Mouse (Mus musculus): ENCODE measurements around the gene Fgfr2.

The Fgfr2 gene

DNA sequence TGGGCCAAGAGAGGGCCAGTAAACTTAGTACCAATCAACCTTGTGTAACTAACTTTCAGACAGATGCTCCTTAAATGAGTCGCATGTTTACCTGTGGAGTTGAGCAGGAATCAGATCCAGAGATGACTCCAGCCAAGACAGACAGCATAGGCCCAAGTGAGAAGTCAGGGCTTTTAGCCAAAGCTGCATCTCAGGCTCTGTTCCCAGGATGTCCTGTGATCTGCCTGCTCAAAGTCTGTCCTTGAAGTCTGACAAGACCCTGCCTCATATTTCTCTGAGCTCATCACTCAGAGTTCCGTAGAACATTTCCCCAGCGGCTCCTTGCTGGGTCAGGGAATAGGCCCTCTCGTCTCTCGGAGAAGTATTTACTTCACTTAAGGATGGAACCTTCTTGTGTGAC lies 2472.5 kb downstream of the Fgfr2 start:
- in situ Hi-C loops (cut with MboI, MseI) = loop anchor here (25.0 kb wide), 1 partner anchor 912 kb away; the partner anchor contains the start of gene Bub3

DNA sequence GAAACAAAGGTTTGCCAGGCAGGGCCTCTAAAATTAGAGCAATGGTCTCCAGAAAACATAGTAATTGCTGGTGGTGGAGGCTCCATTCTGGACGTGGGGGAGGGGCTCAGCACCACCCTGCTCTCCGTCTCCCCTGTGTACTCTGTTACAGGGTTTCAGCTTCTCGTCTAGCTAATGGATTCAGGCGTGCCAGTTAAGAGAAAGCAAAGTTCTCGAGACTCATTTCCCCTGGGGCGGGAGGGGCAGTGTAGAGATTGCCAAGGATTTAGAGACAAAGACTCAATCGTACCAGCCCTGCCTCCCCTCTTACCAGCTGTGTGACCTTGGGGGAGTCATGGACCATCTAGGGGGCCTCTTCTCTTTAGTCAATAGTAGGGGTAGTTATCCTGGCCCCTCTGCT lies 2473.9 kb downstream of the Fgfr2 start:
- in situ Hi-C loops (cut with MboI, MseI) = no loop called here

DNA sequence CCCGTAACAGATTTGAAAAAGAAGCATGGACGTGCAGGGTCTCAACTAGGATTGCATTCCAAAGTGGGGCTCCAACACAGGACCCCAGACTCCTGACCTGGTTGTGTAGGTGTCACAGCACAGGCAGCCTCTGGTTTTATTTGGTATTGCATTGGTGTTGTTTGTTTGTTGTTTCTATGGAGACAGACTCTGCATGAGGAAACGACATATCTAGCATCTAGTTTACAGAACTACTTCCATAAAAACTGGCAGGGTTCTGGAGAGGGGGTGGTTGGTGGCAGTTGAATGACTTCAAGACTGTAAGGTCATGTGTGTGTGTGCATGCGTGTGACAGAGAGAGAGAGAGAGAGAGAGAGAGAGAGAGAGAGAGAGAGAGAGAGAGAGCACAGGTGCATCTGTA lies 2475.1 kb downstream of the Fgfr2 start:
- in situ Hi-C loops (cut with MboI, MseI) = no loop called here

DNA sequence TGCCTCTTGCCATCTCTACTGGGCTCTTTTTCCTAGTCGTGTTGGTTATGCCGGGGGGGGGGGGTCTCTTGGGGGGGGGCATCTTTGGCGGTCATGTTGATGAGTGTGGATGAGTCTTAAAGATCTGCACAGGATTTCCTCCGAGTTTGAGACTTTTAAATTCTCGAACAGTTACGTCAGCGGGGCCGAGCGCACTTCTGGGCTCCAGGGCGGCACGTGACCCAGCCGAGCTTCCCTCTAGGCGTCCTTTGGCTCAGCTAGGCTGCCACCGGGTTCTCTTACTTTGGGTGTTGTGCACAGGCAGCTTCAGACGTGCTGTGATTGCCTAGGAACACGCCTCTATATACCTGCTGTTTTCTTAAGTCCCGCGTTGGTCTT lies 2476.4 kb downstream of the Fgfr2 start:
- in situ Hi-C loops (cut with MboI, MseI) = no loop called here

DNA sequence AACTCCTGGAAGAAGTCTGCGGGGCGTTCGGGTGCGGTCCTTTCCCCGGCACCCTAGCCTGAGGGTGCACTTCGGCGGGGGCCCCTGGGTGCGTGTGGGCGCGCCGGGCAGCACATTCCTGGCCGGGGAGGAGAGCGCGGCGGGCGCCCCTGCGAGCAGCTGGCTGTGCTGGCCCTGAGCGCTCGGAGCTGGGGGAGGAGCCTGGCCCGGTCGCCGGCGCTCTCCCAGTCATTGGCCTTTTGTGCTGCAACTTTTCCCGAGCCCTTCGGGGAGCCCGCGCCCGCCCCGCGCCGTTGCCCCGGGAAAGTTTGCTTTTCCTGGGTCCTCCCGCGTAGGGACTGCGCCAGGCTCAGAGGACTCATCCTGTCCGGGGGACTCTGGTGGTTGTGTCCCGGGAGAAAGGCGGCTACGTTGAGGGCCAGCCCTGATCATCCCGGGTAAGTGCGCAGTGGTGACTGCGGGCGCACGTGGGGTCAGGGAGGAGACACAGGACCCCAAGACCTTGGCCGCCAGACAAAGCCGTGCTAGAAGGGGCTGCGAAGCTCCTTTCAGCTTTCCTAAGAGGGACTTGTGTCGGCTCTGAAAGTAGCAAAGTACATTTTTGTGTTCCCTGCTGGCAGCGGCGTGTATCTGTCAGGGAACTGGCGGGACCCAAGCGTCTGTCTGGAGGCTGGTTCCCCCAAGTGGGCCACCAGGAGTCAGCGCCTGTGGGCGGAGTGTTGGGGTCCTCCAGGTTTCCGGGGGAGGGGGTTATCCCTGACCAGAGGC lies 2477.0 kb downstream of the Fgfr2 start:
- in situ Hi-C loops (cut with MboI, MseI) = no loop called here

DNA sequence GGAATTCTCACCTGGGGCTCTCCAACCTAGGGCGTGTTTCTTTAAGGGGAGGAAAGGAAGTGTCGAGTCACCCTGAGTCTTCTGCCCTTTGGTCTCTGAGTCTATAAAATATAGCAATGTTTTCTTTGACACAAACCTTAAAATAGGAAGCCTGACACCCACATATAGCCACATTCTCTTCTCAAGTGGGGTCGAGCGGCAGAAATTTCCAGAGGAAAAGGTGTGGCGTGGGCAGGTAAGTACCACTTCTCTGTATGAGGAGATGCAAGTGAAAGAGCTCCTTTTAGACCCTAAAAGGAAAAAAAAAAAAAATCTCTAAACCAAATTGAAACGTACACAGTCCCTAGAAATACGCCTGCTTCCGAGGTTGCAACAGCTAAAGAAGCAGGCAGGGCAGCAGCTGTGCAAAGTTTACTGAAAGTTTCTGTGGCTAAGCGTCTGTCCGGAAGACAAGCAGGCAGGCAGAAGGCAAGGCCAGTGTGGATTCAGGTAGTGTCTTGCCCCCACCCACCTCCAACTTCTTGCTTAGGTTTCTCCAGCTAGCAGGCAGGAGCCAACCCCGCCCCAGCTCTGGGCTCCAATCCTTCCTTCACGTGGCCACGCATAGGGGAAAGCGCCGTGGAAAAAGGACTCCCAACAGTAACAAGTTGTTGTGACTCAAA lies 2477.7 kb downstream of the Fgfr2 start:
- in situ Hi-C loops (cut with MboI, MseI) = no loop called here

DNA sequence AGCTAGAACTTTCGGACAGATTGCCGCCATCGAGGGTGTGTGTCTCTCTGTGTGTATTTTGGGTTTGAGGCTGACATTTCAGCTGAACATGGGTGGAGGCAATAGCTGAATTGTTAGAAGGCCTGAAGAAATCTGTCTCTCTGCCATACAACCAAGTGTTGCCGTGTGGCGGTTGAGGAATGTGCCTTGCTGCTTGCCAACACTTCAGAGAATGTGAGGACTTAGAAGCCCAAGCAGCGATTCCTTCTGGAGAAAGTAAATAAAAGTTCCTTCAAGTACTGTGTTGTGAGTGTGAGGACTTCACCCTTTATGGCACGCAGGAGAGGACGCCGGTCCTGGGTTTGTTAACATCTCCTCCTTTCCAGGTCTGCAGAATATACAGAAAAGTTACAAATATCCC lies 2482.5 kb downstream of the Fgfr2 start:
- in situ Hi-C loops (cut with MboI, MseI) = no loop called here

DNA sequence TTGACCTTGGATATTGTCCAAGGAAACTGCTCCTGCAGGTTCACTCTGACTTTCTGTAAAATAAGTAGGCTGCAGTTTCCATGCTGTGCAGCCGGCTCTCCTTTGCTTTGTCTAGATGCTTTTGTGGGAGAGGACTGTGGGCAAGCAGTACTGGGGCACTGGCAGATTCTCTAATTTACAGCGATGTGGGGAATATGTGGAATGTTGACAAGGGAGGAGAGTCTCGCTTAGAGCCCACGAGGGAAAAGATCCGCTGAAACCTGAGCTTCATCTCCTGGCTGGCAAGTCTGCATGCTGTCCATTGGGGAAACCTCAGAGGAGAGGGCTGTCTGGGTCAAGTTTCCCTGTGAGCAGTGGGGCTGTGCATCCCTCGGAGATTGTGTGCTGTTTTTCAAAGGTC lies 2485.3 kb downstream of the Fgfr2 start:
- in situ Hi-C loops (cut with MboI, MseI) = no loop called here

DNA sequence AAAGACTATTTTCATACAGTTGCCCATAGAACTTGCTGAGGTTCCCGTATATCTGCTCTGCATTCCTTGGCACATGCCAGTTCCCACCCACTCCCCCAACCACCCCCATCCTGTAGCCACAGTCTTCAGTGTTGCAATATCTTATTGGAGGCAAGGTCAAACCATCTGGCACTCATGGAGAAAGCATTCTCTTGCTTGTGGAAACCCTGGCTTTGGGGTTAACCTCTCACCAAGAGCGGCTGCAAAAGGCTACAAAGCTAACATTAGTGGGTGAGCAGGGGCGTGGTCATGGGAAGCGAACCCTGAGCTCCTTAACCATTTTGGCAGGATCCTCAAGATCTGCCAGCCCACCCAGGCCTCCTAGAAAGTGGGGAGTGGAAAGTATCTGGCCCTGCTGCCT lies 2486.2 kb downstream of the Fgfr2 start:
- in situ Hi-C loops (cut with MboI, MseI) = no loop called here

DNA sequence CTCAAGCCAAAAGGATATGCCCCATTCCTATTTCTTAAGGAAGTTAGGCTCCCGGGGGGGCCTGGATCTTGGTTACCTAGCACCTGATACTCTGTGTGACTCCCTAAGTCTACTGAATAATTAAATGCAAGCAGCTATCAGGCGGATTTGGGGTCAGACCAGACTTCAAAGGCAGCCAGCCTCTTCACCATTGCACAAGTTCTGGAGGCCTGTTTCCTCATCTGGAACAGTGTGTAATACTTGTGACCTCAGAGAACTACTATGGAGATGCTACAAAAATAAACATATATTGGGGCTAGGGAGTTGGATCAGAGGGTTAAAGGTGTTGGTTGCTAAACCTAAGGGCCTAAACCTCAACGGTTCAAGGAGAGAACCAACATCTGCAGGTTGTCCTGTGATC lies 2486.9 kb downstream of the Fgfr2 start:
- in situ Hi-C loops (cut with MboI, MseI) = no loop called here

DNA sequence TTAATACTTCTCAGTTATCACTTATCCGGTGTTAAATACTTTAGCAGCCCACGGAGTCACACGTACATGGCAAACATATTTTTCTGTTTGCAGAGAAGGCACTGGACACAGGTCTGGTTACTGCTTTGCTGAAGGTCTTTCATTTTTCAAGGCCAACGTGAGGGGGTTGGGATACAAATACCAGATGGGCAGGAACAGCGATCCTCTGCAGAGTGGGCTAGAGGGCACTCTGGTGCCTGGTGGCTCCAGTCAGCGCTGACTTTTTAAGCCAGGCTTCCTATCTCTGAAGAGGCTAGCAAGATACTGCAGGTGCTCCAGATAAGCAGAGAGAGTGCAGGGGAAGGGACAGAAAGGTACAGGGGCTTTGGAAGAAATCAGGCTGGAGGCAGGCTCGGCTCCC lies 2487.9 kb downstream of the Fgfr2 start:
- in situ Hi-C loops (cut with MboI, MseI) = no loop called here

DNA sequence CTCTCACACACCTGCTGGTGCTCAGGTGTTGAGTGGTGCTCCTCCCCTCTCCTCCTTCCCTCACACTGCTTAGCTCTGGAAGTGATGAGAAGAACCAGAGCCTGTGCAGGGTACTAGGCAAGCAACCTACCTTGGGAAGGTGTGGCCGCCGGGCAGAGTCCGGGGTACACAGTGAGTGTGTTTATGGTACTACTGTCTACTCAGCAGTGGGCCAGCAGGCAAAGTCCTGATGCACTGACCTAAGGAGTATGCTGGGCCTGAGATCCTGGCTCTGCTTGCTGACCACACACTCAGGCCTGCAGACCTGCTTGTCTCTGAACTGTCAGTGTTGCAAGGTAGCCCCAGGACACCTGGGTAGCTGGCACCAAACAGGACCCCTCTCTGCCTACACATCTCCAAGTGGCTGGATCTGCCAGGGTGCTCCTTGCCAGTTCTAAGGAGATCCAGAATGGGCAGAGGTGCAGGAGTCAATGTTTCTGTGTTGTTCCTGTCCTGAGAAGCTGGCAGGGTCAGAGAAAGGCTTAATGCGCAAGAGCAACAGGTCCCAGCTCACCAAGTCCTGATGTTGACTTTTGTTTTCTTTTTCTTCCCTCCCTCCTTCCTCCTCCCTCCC lies 2488.8 kb downstream of the Fgfr2 start:
- in situ Hi-C loops (cut with MboI, MseI) = no loop called here

DNA sequence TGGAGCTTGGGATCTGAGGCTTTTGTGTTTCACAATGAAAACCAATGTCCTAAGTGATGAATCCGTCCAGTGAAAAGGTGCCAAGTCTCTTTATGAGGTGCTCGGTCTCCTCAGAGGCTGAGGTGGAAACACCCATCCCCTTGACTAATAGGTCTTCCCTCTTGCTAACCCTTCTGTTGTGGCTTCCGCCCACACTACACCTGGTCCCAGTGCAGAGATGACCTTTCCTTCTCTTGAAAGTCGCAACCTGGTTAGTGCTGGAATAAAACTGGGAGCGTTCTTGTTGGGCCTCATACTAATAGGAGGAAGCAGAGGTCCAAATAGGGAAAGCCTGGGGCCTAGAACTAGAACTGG lies 2490.8 kb downstream of the Fgfr2 start:
- in situ Hi-C loops (cut with MboI, MseI) = no loop called here

DNA sequence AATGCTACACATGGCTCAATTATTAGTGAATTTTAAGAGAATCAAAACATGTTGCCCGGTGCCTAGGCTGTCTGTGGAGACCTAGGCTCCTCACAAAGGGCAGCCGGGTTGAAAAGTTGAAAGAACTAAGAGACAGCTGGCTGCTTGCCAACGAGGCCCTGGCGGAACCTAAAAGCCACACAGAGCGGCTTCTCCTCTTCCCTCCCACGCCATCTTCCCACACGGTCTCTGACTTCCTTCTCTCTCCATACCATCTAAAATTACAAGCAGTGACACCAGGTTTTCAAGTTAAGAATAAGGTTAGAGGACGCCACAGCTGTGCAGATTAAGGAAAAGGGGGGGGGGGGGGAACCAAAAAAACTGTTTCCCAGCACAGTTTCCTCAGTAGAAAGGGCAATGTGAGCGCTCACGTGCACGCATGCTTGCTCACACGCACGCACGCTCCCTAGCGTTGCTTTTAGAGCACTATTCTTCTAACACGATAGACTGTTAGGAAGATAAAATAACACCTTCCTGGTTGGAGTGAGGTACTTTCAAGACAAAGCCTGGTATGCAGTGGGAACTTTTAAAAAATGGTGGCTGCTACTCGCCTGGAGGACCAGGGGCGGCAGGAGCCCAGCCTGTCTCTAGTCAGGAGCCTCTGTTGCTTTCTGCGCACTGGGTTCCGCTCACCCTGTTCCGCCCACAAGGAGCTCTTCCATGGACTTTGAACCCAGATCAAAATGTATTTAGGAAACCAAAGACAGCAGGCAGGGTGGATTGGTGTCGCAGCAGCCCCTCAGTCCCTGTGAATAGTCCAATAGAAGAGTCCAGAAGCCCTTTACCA lies 2491.4 kb downstream of the Fgfr2 start:
- in situ Hi-C loops (cut with MboI, MseI) = no loop called here

DNA sequence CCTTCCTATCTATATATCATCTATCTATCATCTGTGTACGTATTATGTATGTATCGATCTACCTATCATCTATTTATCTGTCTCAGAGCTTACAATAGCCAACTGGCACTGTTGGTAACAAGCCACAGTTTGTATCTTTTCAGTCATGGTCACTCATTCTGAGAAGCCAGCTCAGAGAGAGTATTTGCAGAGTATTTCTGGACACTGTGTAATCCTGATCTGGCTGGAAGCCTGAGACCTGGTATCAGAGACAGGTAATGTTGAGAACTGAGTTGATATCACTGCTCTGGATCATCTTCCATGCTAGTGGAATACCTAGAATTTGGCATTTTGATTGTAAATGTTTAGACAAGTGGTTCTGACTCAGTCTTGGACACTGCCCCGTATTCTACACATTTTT lies 2492.2 kb downstream of the Fgfr2 start:
- in situ Hi-C loops (cut with MboI, MseI) = no loop called here

DNA sequence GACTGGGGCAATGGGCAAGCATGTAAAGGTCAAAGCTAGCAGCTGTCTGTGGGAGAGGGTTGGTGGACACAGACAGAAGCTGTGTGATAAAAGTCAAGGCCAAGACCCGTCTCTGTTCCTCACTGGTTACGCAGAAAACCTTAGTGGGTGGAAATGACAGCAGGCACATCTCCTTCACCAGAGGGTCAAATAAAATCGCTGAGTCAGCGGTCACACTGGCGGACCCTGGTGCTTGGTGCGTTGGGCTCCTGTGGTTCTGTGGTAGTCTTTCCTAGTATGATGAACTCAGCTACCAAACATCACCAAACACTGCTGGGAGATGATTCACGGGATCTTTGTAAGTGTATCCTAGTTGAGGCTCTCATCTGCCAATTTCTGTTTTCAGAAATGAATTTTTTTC lies 2493.2 kb downstream of the Fgfr2 start:
- in situ Hi-C loops (cut with MboI, MseI) = no loop called here

DNA sequence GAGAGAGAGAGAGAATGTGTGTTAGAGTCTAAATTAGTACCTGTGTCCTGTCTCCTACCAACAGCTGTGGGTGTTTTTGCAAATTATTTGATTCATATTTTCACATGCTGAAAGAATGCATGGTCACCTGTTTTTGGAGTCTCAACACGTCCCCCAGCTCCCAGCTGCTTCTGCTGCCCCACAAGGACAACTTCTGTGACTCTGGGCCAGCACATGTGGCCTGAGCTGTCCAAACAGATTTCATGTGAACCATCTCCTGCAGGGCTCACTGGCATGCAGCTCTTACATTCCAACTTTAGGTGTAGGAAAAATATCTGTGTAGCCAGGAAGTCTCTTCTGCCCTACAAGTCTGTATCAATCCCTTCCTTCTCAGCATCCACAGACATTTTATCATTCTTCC lies 2494.5 kb downstream of the Fgfr2 start:
- in situ Hi-C loops (cut with MboI, MseI) = no loop called here

DNA sequence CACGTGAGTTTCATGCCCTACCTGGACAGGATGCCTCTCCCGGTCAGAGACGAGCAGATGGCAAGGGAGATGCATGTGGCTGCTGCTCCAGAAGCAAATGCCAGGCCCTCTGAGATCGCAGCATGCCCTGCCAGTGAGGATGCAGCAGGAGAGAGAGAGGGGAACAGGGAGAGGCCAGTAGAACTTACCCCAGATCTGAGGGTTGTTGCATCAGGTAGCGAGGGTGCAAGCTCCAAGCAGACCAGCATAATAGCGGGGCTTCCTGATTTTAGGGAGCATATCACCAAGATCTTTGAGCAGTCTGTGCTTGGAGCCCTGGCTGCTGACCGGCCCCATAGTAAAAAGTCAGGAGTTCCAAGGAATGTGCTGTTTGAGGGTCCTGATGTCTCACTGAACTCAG lies 2497.8 kb downstream of the Fgfr2 start:
- in situ Hi-C loops (cut with MboI, MseI) = no loop called here

DNA sequence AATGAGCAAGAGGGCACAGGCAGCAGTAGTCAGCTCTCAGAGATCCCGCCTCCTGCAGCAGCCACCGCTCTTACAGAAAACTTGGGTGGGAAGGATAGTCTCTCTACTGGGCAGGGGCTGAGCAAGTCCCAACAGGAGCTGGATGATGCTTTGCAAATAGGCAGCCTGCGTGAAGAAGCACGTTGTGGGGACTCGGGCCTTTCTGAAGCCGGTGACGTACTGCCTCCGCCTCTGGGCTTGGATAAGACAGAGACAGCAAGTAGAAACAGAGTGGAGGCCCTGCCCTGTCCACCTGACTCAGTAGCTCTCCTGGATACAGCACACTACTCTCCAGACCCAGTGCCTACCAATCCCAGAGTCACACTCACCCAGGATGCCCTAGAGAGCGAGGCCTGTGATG lies 2498.9 kb downstream of the Fgfr2 start:
- in situ Hi-C loops (cut with MboI, MseI) = no loop called here

DNA sequence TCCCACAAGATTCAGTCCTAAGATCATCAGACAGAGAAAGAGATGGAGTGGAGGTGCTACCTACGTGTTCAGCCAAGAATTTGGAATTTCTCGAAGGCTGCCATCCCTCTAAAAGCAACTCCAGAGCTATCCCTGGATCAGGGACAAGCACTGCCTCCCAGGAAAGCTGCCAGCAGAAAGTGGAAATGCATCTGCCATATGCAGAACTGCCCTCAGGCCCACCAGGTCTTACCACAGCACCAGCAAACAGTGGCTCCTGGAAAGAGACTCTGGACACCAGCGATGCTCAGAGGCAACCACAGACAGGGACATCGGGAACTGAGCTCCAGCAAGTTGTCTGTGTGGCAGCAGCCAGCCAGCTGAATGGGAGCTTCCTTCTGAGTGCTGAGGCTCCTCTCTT lies 2500.8 kb downstream of the Fgfr2 start:
- in situ Hi-C loops (cut with MboI, MseI) = no loop called here

DNA sequence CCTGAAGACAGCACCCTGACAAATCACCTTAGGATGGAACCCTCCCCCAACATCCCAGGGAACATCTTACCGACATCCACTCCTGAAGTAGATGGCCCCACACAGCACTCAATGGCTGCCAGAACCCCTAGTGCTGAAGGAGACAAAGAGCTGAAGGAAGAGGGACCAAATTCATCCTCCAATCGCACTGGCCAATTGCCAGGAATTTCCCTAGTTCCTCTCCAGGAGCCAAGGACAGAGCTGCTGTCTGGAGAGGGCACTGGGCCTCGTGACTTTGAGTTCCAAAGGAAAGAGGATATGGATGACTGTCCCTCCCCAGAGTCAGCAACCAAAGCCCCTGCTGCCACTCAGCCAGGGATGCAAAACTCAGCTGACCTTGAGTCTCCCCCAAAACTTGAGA lies 2501.2 kb downstream of the Fgfr2 start:
- in situ Hi-C loops (cut with MboI, MseI) = no loop called here

DNA sequence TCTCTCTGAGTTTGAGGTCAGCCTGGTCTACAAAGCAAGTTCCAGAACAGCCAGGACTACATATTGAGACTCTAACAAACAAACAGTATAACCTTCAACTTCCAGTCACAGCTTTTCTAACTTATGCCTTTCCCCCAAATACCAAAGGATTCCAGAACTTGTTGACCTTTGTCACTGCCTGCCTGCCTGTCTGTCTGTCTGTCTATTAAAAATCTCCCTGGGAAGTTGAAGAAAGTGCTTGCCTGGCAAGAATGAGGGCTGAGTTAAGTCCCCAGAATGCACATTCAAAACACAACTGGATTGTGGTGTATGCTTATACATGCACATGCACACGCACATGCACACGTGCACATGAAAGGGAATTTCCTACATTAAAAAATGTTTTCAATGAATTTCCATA lies 2502.1 kb downstream of the Fgfr2 start:
- in situ Hi-C loops (cut with MboI, MseI) = no loop called here
